Mouse (Mus musculus): ENCODE results near the gene Klf13. TPM values are rescaled to one million over a fixed set of nuclear protein-coding genes. Genes with fewer than 3 reads are reported as not detected.

The Klf13 gene
- total RNA-seq, 2 experiments from 2014 or later, result 170 to 173 TPM

DNA sequence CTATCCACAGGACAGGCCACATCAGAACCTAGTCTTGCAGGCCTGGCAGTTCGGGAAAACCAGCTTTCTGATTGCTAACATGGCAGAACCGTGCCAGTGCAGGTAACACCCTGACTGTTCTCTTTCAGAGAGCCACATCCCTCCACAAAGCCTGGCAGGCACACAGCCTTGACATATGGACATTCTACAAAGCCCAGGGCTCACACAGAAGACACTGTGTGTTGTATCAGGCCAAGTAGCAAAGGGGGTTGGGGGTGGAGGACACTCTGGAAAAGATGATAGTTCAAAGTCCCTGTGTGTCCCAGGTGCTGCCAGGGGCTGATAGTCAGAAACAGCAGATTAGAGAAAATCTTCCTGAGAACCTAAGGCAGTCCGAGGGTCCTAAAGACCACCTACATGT is 12.2 kb downstream of the Klf13 start:
- no peak for DNase-seq (ENCODE audit: low spot score in 2 of 2)

DNA sequence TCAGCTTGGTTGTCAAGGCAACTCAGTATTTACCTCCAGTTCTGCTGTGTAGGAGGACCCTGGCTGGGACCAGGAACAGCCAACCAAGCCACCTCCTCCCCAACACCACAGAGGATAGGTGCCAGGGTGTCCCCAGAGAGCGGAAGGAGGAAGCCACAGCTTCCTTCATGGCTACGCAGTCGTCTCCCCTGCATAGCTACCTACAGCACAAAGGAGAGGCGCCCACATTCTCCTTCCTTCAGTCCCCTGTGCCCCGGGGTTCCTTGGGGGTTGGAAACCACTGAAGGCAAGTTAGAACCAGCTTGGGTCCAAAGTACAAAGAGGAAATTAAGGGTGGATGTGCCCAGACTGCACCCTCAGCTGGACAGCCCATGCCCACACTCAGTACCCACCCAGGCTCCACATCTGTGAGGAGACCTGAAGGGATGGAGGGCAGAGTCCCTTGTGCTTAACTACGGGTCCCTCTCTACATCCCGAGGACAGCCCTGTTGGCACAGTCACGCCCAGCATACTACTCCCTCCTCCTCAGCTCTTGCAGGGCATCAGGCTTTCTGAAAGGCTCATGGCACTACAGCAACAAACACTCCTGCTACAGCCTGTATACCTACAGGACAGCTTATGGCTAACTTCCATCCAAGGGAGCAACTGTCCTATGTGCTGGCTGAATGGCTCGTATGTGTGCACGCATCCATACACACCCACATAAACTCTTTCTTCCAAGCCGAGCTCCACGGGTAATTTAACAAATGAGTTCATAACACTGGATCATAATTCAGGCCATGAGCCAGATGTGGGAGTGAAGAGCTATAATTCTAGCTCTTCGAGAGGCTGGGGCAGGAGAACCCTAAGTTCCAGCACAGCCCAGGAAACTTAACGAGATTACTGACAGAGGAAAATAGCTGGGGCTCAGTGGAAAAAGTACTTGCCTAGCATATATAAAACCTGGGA is 13.0 kb downstream of the Klf13 start:
- no peak for DNase-seq (ENCODE audit: low spot score in 2 of 2)

DNA sequence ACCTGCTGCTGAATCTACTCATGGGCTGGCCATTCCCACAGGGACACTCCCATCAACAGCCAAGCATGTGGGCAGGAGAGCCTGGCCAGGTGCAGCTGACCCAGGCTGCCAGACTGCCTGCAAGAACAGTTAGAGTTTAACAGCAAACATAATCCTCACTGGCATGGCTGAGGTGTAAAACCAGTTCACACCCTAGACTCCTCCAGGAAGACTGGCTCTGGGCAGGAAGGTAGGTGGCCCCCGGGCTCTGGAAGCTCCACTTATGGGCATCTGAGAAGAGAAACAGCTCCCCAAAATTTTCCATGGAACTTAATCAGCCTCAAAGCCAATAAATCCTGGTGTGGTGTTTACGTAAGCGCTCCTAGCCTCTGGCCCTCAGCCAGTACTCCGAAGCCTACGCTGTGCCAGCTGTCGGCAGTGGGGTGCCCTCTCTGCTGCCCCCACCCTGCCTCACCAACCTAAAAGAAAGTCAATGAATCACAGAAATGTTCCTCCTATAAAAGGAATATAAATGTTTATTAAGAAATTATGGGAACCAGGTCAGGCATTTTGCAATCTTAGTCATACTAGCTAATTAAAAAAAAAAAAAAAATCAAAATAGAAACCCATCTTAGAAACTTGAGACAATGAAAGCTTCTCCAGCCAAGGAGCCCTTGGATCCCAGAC is 13.8 kb downstream of the Klf13 start:
- DNase-seq (ENCODE audit: low spot score in 2 of 2), result peak; percentile 73 to 84

DNA sequence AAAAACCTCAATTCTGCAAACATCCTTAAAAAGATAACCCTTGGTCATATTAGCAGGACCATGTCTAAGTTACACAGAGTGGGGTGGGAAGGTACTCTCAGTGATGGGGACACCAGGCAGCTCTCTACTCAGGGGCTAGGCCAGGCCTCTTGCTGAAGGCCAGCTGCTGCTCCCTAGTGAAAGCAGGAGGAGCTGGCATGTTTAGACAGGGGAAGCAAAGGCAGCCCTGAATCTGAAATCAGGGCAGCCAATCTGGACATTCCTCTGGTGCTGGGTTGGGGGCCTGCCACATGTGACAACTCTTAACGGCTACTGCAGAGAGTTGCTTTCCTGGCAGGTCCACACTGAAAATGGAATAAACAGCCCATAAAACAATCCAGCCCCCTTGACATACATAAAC is 14.6 kb downstream of the Klf13 start:
- DNase-seq (ENCODE audit: low spot score in 2 of 2), result no peak

DNA sequence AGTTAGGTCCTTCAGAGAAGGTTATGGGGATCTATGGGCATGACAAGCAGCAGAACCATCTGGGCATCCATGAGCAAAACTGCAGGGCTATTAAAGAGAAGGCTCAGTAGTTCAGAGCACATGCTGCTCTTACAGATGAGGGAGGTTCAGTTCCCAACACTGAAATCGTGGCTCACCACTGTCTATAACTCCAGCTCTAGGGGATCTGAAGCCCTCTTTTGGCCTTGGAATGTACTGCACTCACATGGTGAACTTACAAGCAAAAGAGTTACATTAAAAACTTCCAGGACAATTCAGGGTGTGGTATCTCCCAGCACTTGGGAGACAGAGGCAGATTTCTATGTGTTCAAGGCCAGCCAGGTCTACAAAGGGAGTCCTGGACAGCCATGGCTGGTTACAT is 15.7 kb downstream of the Klf13 start:
- DNase-seq (ENCODE audit: low spot score in 2 of 2), result no peak

DNA sequence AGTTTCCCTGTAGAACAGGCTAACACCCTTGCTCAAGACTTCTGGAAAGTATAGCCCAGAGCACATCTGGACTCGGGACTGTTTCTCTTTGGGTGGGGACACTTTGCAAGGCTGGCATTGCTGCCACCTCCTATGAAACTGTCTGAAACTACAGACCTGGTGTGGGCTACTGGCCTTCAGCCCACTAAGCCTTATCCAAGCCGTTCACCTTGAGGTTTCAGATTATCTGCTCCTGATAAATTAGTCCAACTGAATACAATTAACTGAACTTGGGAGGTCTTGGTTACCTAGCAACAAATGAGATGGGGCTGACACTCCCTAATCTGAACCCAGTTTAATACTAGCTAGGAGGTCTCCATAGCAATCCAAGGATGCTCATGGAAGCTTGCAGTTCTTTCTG is 16.1 kb downstream of the Klf13 start:
- DNase-seq (ENCODE audit: low spot score in 2 of 2), result no peak

DNA sequence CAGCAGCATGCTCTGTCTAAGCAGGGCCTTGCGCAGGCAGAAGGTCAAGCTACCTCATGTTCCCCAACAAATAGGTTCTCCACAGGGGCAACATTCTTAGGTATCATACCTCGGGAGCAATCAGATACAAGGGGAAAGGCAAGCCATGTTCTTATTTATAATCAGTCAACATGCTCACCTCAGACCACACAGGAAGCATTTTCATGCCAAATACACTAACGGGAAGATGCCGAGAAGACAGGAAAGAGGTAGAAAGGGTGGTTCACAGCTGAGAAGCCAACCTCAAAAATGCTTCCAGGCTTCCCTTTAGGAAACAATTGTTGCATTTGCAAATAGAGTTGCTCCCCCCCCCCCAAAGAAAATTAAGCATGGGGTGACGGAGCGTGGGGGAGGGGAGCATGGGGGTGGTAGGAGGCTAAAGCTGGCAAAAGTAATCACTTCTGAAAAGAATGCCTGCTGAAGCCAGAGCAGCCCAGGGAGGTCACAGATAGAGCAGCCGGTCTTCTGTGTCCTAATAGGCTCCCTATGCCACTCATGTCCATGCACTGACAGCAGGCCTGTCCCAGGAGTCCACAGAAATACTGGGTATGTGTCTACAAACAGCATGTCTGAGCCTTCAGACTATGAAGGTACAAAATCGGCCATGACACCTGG is 16.7 kb downstream of the Klf13 start:
- no peak for DNase-seq (ENCODE audit: low spot score in 2 of 2)

DNA sequence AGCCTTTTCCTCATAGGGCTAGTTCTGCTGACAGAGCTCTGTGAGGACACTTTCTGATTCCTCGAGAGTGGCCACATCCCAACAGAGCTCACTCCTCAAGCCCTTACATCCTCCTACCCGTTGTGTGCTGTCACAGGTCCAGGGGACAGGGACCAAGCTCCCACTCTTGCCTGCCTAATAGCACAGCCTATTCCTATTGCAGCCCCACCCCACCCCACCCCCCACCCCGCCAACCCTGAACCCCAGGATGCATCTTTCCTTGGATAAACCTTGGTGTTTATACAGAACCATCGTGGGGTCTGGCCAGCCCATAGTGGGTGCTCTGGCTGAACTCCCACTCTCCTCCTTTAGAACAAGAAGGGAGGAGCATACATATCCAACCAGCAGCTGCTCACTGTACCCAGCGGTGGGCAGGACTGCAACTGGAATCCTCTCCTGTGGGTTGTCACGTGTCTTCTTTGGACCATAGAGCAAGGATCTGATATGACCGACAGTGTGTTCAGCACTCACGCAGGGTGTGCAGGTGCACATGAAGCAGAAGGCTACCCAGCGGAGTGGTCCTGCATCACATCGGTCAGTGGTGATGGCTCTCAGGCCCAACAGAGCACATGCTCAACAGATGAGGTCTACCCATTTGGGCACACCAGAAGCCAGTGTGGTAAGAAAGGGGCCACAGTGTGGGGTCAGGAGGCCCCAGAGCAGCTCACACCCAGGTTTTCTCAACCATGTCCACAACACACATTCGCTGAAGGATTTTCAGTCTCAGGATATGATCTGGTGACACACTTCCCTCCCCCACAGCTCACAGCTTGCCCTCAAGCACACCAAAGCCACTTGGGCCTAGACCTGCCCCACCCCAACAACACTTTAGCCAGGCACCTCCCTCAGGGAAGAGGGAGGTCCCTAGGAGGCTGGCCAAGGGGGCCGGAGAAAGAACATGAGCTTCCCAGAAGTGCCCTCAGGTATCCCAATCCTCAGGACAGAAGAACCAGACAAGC is 19.6 kb downstream of the Klf13 start:
- DNase-seq (ENCODE audit: low spot score in 2 of 2), result no peak

DNA sequence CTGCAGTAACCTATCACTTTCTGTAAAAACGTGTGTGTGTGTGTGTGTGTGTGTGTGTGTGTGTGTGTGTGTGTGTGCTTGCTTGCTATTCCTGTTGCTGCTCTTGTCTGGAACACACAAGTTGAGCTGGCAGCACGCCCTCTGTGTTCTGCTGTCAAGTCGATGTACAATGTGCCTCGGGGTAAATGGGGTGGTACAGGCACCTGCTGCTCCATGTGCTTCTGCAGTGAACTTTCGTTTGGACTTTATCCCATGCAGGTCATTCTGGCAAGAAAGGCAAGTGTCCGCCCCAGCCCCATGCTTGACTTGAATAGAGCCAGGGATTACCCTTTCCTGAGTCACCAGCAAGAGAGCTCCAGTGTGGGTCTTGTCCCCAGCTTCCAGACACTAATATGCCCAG is 21.0 kb downstream of the Klf13 start:
- DNase-seq (ENCODE audit: low spot score in 2 of 2), result peak; percentile 75 to 76

DNA sequence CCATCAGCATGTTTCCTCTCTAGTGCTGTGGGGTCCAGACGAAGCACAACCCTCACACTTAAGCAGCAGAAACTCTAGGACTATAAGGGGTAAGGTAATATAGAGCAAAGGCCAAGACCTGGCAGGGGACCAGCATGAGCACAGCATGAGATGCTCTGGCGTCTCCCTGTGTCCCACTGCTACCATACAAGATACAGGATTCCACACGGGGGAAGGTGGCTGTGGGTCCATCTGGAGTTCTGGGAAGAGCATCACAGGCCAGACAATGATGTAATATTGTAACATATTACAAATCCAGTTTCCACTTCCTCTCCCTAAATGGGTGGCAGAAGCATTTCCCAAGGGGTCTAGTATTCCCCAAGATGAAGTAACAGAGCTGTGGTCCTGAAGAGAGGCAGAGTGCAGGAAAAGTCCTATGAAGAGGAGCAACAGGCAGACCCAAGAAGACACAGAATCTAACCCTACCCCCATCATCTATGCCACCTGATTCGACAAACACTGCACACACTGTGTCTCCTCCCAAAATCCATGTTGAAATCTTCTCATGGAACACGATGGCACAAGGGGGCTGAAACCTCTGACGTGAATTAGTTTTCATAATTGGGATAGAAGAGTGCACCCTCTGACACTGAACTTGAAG is 22.3 kb downstream of the Klf13 start, which contains the start of gene E030018B13Rik:
Gene E030018B13Rik, plus strand, starts transcription at position 590 of the 640 bp plus-strand sequence.
- DNase-seq (ENCODE audit: low spot score in 2 of 2), result no peak

DNA sequence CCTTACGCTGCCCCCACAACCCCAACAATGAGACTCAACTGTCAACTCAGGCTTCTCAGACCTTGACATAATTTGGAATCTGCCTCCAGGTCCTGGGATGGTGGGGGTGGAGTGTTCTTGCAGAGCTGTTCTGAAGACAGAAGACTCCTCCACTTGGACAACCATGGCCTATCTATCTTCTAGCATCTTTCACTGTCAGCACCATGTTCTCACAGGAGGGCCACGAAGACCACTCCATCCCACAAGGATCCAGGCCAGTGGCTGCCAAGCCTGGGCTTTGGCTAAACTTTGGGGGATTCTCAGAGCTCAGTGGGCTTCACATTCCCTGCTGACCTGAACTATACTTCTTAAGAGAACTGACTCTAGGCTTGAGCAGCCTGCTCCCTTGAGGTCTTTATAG is 23.8 kb downstream of the Klf13 start:
- DNase-seq (ENCODE audit: low spot score in 2 of 2), result no peak

DNA sequence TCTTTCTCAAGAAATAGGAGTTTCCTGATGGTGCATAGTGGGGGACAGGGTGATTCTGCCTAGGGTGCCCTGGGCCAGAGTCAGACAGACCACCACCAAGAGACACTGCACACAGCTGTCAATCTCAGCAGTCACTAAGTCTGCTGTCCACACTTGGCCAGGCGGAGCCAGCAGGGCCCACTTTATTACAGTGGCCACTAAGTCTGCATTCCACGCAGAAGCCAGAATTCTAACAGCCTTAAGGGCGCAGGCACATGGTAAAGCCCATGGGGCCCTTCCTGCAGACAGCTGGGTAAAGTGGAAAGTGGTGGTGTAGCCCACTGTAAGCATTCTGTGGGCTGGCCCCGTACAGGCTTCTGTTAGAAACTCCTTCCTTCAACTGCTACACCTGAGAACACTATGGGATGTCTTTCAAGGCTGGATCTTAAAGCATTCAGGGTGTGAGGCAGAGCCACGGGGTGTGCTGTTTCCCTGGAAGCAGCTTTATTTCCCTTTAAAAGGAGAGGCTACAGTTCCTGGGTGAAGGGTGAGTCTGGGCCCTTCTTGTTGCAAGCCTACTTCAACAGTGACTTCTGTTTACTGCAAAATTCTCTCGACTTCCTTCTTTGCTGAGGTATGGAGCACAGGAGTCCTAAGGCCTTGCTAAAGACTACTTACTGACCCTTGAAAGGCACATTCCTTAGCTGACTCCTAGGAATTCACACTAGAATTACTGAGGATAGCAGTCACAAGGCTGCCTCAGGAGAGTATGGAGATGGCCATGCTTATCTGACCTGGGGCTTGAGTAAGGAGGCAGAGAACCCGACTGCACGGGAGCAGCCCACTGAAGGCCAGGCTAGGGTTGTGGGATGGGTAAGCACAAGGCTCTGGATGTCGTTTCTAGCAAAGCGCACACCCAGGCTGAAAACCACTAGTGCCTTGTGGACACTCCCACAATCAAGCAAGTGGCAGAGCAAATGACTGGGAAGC is 24.7 kb downstream of the Klf13 start:
- DNase-seq (ENCODE audit: low spot score in 2 of 2), result no peak

DNA sequence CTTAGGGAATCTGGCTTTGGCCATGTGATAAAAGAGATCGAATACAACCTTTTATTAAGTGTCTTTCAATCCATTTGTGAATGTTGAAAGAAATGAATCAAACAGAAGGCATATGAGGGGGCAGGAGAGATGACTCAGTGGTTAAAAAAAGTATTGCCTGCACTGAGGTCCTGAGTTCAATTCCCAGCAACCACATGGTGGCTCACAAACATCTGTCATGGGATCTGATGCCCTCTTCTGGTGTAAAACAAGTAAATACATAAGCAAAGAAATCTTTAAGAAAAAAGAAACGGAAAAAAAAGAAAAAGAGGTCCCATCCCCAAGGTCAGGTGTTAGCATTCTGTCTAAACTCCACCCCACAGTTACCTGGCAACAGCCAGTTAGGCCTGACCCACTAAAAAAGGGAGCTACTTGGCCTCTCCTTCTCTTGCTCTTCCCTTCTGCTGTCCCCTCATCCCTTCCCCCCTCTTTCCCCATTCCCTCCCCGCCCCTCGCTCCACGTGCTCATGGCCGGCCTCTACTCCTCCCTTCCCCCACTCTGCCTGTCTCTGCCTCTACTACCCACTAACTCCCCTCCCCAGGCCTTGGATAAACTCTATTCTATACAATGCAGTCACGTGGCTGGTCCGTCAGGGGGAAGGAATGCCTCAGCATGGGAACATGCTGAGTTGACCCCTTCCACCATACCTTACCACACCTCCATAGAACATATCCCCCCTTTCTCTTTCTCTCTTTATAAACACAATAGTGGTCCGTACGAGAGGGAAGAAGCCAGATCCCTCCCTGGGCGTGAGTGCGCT is 25.6 kb downstream of the Klf13 start:
- DNase-seq (ENCODE audit: low spot score in 2 of 2), result no peak

DNA sequence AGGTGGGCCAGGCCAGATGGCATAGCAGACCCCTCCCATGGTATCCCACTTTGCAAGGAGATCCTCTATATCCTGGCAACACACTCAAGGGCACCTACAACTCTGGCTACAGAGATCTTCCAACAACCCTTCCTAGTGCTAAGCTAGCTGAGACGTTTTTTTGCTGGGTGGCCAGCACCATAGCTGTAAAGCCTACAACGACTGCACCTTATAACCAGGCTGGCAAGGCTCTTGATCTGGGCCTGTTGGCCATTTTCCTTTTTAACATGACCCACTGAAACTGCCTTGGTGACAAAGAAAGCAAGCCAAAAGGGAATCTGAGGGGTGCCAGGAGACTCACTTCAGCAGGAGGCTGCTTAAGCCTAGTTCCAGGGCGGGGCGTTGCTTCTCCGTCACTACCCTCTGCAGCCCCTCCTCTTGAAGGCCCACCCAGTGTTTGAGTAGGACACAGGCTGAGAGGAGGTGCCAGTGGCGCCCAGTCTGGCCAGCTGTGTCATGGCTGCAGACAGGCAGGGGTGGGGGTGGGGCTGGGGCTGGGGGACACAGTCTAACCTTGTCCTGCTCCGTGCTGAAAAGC is 26.4 kb downstream of the Klf13 start:
- no peak for DNase-seq (ENCODE audit: low spot score in 2 of 2)

DNA sequence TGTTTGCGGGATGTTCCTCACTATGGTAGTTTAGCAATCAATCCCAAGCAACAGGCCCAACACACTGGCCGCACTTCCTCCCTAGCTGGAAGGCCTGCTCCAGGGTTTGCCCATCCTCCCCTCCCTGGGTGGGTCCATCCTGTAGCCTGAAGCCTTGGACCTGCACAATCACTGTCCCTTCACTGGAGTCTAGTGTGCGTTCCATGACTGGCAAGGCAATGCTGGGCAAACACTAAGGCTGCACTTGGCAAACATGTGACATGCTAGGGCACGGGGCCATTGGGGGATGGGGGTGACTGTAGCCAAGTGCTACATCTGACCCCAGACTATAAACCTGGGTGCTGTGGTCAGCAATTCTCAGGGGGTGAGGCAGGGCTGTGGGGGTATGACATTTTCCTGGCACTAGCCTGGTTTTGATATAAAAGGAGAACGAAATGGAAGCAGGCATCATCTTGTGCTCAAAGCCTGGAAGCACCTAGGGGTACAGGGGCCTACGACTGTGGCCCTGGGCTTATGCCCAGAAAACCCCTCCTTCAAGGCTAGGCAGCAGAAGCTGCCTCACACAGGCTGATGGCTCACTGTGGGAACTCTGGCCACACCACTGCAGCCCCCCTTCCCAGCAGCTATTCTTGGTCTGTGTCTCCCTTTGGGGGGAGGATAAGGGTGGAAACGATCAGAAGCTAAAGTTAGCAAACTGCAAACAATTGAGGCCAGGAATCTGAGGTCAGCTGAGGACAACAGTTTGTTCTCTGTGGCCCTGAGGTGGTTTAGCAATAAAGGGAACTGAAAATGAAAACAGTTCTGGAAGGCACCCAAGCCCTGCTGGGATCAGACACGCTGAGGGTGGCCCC is 27.1 kb downstream of the Klf13 start:
- DNase-seq (ENCODE audit: low spot score in 2 of 2), result peak in 1 of 2 experiments; percentile 72

DNA sequence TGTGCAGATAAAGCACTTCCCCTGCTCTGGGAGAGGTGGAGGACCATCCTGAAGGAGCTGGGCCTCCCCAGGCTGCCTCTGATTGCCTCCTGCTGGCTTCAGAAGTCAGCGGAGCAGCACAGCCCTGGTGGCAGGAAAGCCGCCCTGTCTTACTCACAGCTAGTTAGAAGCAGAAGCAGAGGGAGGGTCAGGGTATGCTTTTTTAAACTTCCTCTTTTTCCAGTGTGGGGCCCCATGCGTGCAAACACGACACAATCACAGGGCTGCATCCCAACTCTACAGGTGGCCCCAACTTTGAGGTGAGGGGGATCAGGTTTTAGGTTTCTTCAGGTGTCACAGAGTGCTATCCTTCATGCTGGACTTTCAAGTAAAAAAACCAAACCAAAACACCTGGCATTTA is 27.8 kb downstream of the Klf13 start:
- DNase-seq (ENCODE audit: low spot score in 2 of 2), result no peak

DNA sequence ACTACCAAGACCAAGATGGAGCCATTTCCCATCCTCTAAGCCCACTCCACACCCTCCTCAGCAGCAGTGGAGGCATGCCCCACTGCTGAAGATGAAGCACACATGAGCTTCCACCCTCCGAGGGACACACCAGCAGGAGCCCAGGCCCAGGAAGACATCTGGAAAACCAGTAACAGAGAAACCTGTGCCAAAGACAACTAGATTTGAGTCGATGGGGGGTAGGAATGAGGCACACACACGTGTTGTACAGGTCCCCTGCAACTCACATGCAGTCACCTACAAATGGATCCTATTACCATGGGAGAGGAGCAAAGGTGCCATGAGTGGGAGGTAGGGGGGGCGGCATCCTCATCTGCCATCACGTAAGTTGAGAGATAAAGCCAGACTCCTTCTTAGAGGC is 28.5 kb downstream of the Klf13 start:
- DNase-seq (ENCODE audit: low spot score in 2 of 2), result no peak
